Mouse (Mus musculus): ENCODE data around the gene Cox6b2. TPM values are rescaled to one million over a fixed set of nuclear protein-coding genes. Genes with fewer than 3 reads are reported as not detected.
"Not testable (repeated sequence)": the region's sequence is repeated elsewhere in the genome, so short reads cannot be mapped to it uniquely, and the experiment has no call there.

The Cox6b2 gene
- total RNA-seq (2014; fragmentation: Nextera tagmentation) (50.3 and 69.2 TPM in 2 replicates), total RNA-seq (2017) (28.9 and 30.7 TPM in 2 replicates)

GRCm38 (mm10) chr7:4752821-4753570 lies at the start of gene Cox6b2:
Cox6b2 (minus strand) TSS chr7:4753094.
- ATAC-seq (replicated peaks; ENCODE audit: poor library complexity, severe bottlenecking): peak; percentile 79

DNA sequence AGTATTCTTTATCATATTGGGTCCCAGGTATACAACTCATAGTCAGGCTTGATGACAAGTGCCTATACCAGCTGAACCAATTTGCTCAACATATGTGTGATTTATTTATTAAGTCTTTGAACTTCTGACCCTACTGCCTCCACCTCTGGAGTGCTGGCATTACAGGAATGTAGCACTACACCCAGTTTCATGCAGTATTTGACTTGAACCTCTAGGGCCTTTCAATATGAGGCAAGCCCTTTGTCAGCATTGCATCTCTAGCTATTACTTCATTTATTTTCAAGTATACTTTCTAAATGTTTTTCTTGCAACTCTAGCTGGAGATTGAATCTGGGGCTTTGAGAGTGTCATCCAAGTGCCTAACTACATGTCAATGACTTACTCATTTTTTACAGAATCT lies 49.4 kb upstream of the Cox6b2 start:
- ATAC-seq (replicated peaks; ENCODE audit: poor library complexity, severe bottlenecking): no peak

GRCm38 (mm10) chr7:4795767-4796433 lies 43.0 kb upstream of the Cox6b2 start:
- peak; percentile 17; the same call in 1 of the 2 replicates for ATAC-seq (replicated peaks; ENCODE audit: poor library complexity, severe bottlenecking)

GRCm38 (mm10) chr7:4794631-4795168 lies 41.8 kb upstream of the Cox6b2 start:
- no peak for ATAC-seq (replicated peaks; ENCODE audit: poor library complexity, severe bottlenecking)

DNA sequence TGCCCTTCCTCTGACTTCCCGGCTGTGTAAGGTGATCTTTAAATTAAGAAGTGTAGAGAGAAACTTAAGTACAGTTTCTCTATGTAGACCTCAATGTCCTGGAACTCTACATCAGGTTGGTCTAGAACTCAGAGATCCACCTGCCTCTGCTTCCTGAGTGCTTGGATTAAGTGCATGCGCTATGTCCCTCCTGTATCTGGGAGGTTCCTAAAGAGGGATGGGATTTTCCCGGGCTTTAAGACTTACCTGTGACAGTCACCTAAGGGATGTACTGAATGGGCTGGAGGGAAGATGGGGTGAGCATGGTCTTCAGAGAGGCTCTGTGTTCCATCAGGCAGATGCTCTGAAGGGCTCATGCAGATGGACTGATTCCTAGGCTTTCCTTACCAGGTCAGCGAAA lies 40.8 kb upstream of the Cox6b2 start:
- ATAC-seq (replicated peaks; ENCODE audit: poor library complexity, severe bottlenecking): no peak

GRCm38 (mm10) chr7:4793248-4793647 lies 40.4 kb upstream of the Cox6b2 start:
- not testable (repeated sequence) for ATAC-seq (replicated peaks; ENCODE audit: poor library complexity, severe bottlenecking)

- peak; percentile 79 for ATAC-seq (replicated peaks; ENCODE audit: poor library complexity, severe bottlenecking)
These were observed 39.7 kb upstream of the Cox6b2 start, which contains the start of gene Rpl28 for GRCm38 (mm10) chr7:4792278-4793212. Rpl28 (plus strand) TSS chr7:4792874.

- ATAC-seq (replicated peaks; ENCODE audit: poor library complexity, severe bottlenecking): peak; percentile 4; the same call in 1 of the 2 replicates
These were observed 36.6 kb upstream of the Cox6b2 start, which contains the start of gene Tmem238 for GRCm38 (mm10) chr7:4789436-4789935. Tmem238 (minus strand) TSS chr7:4789656.

GRCm38 (mm10) chr7:4788499-4789435 lies 35.9 kb upstream of the Cox6b2 start:
- ATAC-seq (replicated peaks; ENCODE audit: poor library complexity, severe bottlenecking): peak; percentile 32

- no peak for ATAC-seq (replicated peaks; ENCODE audit: poor library complexity, severe bottlenecking)
These were observed 30.9 kb upstream of the Cox6b2 start for GRCm38 (mm10) chr7:4783667-4784268.

DNA sequence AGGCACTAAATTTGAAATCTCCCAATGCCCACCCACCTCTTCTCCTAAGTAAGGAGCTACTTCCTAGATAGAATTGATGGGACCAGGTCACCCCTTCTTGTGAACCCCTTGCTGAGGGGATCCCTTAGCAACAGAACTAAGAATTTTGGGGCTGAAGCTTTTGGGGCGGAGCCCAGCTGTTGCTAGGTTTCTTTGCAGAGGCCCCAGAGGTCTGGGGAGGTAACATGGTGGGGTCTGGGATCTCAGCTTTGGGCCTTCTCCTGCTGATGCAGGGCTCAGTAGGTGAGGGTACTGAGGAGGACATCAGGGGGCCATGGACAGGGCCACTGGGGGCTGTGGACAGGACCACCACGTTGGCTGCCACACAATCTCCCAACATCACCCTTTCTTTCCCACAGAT lies 29.9 kb upstream of the Cox6b2 start, which contains the start of the genes Il11 and Tmem190:
TSS of gene Il11 (minus strand) at position 101 of the 400 bp plus-strand sequence.
TSS of gene Tmem190 (plus strand) at position 179 of the 400 bp plus-strand sequence.
- ATAC-seq (replicated peaks; ENCODE audit: poor library complexity, severe bottlenecking): no peak

GRCm38 (mm10) chr7:4782130-4782529 lies 29.2 kb upstream of the Cox6b2 start:
- ATAC-seq (replicated peaks; ENCODE audit: poor library complexity, severe bottlenecking): peak; percentile 51

GRCm38 (mm10) chr7:4779921-4780320 lies 27.0 kb upstream of the Cox6b2 start:
- peak; percentile 31 for ATAC-seq (replicated peaks; ENCODE audit: poor library complexity, severe bottlenecking)

GRCm38 (mm10) chr7:4777851-4778637 lies 25.1 kb upstream of the Cox6b2 start:
- no peak for ATAC-seq (replicated peaks; ENCODE audit: poor library complexity, severe bottlenecking)

DNA sequence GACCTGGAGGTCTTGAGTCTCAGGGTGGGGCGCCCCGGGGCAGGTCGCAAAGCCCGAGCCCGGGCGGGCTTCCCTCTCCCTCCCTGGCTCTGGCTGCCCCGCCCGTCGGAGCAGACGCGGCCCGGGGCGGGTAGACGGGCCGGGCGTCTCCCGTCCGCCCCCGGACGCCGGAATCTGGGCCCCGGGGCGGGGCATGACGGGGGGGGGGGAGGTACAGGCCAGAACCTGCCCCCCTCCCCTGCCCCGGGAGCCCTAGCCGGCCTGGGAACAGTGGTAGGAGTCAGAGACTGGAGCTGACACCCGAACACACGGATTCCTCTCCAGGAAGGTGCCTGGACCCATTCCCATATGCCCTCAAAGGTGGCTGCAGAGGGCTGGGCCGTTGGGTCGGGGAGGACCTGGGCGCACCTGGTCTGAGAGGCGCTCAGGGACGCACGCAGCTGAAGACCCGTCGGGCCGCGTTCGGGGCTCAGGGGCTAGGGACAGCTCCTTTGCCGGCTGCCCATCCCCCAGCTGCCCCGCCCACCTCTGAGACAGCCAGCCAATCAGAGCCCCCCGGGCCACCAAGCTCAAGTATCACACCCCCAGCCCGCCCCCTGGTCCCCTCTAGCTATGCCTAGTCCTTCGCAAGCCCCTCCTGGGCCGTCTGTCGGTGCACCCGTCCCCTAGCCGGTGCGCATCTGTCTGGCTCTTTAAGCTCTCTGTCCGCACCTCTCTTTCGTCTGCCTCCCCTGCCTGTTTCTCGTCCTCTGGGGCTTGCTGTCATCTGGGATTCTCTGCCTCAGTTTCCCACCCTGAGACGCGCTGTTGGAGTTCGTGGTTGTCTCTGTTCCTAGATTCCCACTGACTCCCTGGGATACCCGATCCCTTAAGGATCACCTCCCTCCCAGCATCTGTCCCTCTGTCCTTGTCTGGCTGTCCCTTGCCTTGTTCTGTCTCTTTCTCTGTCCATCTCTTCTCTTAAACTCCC lies 24.3 kb upstream of the Cox6b2 start:
- ATAC-seq (replicated peaks; ENCODE audit: poor library complexity, severe bottlenecking): peak; percentile 39; the same call in 1 of the 2 replicates

DNA sequence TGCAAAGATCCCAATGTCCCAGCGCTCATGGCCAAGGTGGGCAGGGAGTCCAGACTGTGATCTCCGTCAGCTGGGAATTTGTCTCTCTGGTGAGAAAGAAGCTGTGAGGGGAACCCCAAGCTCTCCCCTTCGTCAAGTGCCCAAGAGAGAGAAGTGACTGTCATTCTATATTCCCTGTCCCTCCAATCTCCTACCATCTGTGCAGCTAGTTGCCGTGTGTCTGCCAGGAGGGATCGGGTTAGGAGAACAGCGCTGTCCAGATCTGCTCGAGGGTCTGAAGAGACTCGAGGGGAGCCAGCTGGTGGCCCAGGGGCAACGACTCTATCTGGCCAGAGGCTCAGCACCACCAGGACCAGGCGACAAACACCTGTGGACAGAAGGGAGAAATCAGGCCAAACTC lies 23.2 kb upstream of the Cox6b2 start:
- no peak for ATAC-seq (replicated peaks; ENCODE audit: poor library complexity, severe bottlenecking)

All from granulocyte monocyte progenitor cell, adult 5-6 weeks (primary cell).